Mouse (Mus musculus) thymus, postnatal 10 days (tissue): Measurements from ENCODE around the gene Fbxo47.

Experiments
- DNase-seq, 2 experiments: peaks; one replicate each; pipeline ENCODE4 v3.0.0; 2021; ENCODE audit warnings: low spot score in 2 of 2

The Fbxo47 gene

DNA sequence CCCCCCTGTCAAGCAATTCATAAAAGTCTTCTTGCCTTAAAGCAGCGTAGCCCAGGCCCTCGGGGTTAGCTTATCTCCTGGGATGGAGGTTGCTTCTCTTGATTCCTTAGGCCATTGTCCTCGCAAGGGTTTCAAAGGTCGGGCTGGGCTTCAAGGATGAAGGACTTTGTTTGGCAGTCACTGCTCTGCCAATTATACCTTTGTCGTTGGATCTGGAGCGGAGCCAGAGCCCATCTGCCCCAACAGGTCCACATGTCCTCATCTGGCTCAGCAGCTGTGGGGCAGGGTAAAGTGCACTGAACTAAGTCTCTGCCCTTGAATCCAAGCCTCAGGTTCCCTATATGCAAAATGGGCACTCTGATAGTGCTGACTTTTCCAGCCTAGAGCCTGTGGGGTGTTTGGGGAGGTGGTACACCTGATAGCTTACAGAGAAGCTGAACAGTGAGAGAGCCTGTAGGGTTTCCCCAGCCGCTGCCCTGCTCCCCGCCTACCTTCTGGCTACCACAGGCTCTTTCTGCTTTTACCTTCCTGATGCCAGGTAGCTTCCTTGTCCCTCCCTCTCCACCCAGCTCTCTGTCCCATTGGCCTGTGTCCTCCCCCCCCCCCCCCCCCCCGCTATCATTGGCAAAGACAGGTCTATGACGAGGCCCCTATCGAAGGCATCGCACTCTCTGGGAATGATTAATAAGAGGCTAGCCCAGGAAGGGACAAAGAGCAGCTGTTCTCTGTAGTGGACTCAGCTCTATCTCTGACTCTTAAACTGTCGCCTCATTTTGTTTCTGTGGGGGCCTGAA is 72.2 kb downstream of the Fbxo47 start:
- no peak for DNase-seq

DNA sequence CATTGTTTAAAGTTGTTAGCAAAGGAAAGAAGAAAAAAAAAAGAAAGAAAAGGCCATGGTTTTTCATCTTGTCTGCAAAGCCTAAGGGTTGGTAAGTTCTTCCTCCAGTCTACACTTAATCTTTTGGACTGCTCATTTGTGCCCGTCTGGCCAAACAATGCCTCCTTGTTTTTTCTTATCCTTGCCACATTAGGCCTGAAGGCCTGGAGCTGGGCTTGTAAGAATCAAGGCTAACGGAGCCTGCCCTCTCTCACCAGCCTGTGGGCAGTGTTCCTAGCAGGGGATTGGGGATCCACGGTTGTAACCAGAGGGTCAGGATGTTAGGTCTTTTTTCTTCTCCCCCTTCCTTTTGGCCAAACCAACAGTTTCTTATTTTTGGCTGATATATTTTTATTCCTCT is 73.0 kb downstream of the Fbxo47 start:
- DNase-seq = no peak

DNA sequence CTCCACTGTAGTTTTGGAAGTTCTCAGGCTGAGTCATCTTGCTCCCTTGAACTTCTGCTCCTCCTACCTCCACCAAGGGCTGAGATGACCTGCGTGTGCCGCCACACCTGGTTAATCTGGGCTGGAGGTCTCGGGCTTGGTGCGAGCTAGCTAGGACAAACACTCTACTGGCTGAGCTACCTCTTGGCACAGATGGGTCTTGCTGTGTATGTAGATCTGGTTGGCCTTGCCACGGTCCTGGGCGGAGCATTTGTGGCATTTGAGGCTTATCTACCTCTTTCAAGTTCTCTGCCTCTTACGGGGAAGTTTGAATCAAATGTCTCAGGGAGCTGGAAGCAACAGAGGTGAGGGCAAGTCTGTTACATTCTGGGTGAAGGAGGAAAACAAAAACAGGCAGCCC is 73.6 kb downstream of the Fbxo47 start:
- DNase-seq = no peak

GRCm38 (mm10) chr11:97809235-97810121 is 74.5 kb downstream of the Fbxo47 start:
- DNase-seq = no peak

DNA sequence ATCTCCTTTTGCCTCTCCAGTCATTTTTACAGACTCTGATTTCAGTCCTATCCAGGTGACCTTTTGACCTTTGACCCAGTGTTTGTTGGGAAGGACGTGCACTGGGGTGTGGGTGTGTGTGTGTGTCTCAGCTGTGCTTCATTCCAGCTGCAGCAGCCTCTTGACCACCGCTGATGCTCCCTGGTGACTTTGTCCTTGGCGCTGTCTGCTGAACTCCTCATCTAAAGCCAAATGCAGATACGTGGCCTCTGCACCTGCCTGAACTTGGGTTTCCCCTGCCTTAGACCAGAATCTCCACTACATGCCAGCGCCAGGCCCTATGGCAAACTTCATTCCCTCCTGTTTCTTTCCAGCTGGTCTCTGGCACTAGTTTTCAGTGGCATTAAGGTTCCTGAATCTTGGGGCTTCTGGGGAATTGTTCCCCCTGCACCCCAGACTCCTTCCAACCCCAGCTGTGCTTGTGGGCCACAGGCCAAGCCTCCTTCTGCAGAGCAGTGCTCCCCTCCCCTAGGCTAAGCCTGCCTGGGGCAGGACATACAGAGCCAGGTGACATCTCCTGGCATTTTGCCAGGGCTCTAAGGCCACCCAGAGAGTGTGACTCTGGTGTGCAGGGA is 75.2 kb downstream of the Fbxo47 start:
- no peak for DNase-seq

DNA sequence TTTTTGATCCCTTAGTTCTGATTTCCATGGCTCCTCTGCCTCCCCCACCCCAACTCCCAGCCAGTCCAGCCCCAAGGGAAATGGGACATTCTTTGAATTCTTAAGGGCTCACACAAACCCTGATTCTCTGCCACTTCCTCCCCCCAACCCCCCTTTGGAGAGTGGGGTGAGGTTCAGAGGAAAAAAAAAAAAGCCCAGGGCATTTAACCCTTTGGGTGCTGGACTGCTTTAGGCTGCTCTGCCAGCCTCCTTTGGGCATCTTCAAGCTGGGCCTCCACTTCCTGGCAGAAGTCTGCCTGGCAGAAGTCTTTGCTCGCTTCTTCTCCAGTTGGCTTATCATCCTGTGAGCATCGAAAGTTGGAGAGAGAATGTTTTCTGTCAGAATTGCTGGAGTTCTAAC is 75.9 kb downstream of the Fbxo47 start:
- peak; percentile 50 to 66 for DNase-seq

- DNase-seq = no peak
Measured at GRCm38 (mm10) chr11:97807626-97808025, 76.3 kb downstream of the Fbxo47 start.

GRCm38 (mm10) chr11:97806613-97806964 is 77.4 kb downstream of the Fbxo47 start:
- no peak for DNase-seq

GRCm38 (mm10) chr11:97805662-97806612 is 78.0 kb downstream of the Fbxo47 start:
- no peak for DNase-seq

DNA sequence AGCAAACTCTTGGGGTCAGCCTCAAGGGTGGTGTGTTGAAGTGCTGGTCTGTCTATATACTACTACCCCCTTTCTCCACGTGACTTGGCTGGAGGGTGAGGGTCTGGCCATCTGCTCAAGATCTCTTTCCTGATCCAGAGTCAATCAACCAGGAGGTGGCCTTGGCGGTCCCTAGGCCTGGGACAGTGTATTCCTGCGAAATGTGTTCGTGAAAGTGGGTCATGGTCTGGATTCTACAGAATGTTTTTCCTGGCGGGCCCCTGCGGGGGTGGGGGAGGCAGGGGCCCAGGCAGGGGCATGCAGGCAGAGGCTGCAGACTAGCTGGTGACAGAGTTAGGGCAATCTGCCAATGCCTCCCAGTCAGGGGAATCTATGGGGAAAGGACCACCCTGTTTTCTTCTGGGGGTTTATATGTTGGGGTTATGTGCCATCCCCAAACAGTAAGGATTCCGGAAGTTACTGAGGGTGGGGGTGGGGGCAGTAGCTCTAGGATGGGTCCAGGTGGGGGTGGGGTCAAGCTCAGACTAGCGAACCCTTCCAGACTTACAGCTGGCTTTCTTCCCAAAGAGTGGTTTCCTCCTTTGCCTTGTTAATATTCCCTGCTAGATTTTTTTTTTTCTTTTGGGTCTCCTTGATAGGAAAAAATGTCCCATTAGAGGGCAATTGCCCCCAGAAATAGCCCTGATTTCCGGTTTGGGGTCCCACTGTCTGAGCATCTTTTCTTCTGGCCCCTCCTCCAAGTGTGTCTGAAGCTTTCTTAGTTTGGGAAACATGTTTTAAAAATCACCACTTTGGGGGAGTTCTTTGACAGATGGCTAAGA is 78.9 kb downstream of the Fbxo47 start:
- no peak for DNase-seq

DNA sequence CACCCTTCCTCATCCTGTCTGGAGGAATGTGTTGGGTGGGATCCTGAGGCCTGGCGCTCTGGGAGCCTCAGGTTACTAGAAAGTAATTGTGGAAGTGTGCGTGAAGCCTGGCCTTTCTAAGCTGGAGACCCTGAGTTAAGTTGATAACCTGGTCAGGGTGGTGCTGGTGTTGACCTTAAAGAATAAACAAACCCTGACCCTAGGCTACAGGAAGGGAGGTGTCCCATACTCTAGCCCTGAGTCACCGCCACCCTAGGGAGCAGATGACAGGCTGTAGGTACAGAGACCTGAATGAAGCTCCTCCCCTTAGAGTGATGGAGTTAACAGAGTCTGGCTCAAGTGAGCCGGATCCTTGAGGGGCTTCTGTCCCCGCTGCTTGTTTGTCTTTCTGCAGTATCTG is 80.1 kb downstream of the Fbxo47 start:
- DNase-seq = no peak
